In genomic region chr16:23890151-23890550, GRCm38 (mm10) we compare ENCODE assay signal across 10 mouse cellular contexts. TPM values are rescaled to one million over a fixed set of nuclear protein-coding genes. Genes with fewer than 3 reads are reported as not detected.
DNase-seq lines count a peak whose midpoint lies in the region; ATAC-seq and TF ChIP-seq lines count a peak whose summit lies in the region.
"Had no signal": no experiment of that assay in that cellular context is flagged by ENCODE, and none has a peak within 500 bp of the region (broad histone marks: within the 10 kb centered on the region; RNA-seq: fewer than 3 reads in every experiment).

No protein-coding gene starts in this region.

- H3K27me3 ChIP-seq in kidney, postnatal 0 days (ENCODE audit: insufficient read depth, low read length): peaks cover 11% of the 10 kb centered on the region
- peaks cover 9% of the 10 kb centered on the region for H3K27me3 ChIP-seq in hindbrain, embryonic 11.5 days (ENCODE audit: control insufficient read depth, insufficient read depth, low read length)
- H3K27me3 ChIP-seq in midbrain, embryonic 16.5 days (ENCODE audit: control insufficient read depth, insufficient read depth, low read depth, low read length): peaks cover 17% of the 10 kb centered on the region
- H3K27me3 ChIP-seq in heart, embryonic 12.5 days (replicated peaks): peaks cover 43% of the 10 kb centered on the region

- no peak overlapping the region for H3K4me3 ChIP-seq in kidney, postnatal 0 days (replicated peaks; ENCODE audit: low read depth, low read length)
- H3K4me3 ChIP-seq in hindbrain, embryonic 11.5 days (ENCODE audit: low read depth, low read length): peak overlapping the region; percentile 20
- H3K4me3 ChIP-seq in midbrain, embryonic 16.5 days (ENCODE audit: low read depth, low read length): peak overlapping the region; percentile 38
- H3K4me3 ChIP-seq in heart, embryonic 12.5 days: no peak overlapping the region

- 11% methylated on average over 9 of the region's 9 CpGs for WGBS in kidney, postnatal 0 days
- 9% methylated on average over 9 of the region's 9 CpGs for WGBS in hindbrain, embryonic 11.5 days
- 8% methylated on average over 9 of the region's 9 CpGs for WGBS in midbrain, embryonic 16.5 days
- 6% methylated on average over 9 of the region's 9 CpGs for WGBS in heart, embryonic 12.5 days

- ATAC-seq in kidney, postnatal 0 days (replicated peaks; ENCODE audit: low FRiP score, low read depth): no peak
- no peak for ATAC-seq in hindbrain, embryonic 11.5 days (ENCODE audit: low FRiP score)
- ATAC-seq in midbrain, embryonic 16.5 days: no peak
- no peak for ATAC-seq in heart, embryonic 12.5 days (ENCODE audit: insufficient number of reproducible peaks, low FRiP score)
- no peak for ATAC-seq in CD4-positive, CD25-positive, alpha-beta regulatory T cell, adult 4 months

- DNase-seq in kidney, postnatal 0 days (ENCODE audit: low spot score): peak; percentile 66
- DNase-seq in kidney, postnatal 25 days: no peak
- DNase-seq in adrenal gland, postnatal 36 days: peak; percentile 48 to 57
- peak; percentile 29 for DNase-seq in hindbrain, embryonic 11.5 days (ENCODE audit: low spot score)
- no peak for DNase-seq in layer of hippocampus, postnatal 10 days (ENCODE audit: low spot score in 2 of 2)

- H3K9me3 ChIP-seq in kidney, postnatal 0 days (replicated peaks; ENCODE audit: low read length): no peaks in the 10 kb centered on the region
- H3K9me3 ChIP-seq in hindbrain, embryonic 11.5 days (ENCODE audit: control insufficient read depth, low read length): no peaks in the 10 kb centered on the region
- no peaks in the 10 kb centered on the region for H3K9me3 ChIP-seq in midbrain, embryonic 16.5 days (replicated peaks; ENCODE audit: control insufficient read depth, low read length, poor library complexity, severe bottlenecking)
- H3K9me3 ChIP-seq in heart, embryonic 12.5 days (replicated peaks): no peaks in the 10 kb centered on the region

- H3K36me3 ChIP-seq in kidney, postnatal 0 days (ENCODE audit: insufficient read depth, low read length): no peaks in the 10 kb centered on the region
- no peaks in the 10 kb centered on the region for H3K36me3 ChIP-seq in hindbrain, embryonic 11.5 days (ENCODE audit: control insufficient read depth, insufficient read depth, low read length)
- H3K36me3 ChIP-seq in midbrain, embryonic 16.5 days (ENCODE audit: control insufficient read depth, insufficient read depth, low read length): no peaks in the 10 kb centered on the region
- no peaks in the 10 kb centered on the region for H3K36me3 ChIP-seq in heart, embryonic 12.5 days

- no peak overlapping the region for H3K27ac ChIP-seq in kidney, postnatal 0 days
- no peak overlapping the region for H3K27ac ChIP-seq in hindbrain, embryonic 11.5 days (ENCODE audit: low read depth, low read length)
- peak overlapping the region; percentile 54; the same call in 1 of the 2 replicates for H3K27ac ChIP-seq in midbrain, embryonic 16.5 days (ENCODE audit: low read length)
- H3K27ac ChIP-seq in heart, embryonic 12.5 days (ENCODE audit: poor library complexity, severe bottlenecking): no peak overlapping the region

- no peaks in the 10 kb centered on the region for H3K4me1 ChIP-seq in kidney, postnatal 0 days (replicated peaks; ENCODE audit: insufficient read depth, low read length)
- peaks cover 3% of the 10 kb centered on the region; the same call in 1 of the 2 replicates for H3K4me1 ChIP-seq in hindbrain, embryonic 11.5 days (replicated peaks; ENCODE audit: control insufficient read depth, insufficient read depth, low read length)
- 0 out of 2 replicates have a peak, but pooled peaks cover 7% of the 10 kb centered on the region for H3K4me1 ChIP-seq in midbrain, embryonic 16.5 days (ENCODE audit: control insufficient read depth, insufficient read depth, low read length)
- H3K4me1 ChIP-seq in heart, embryonic 12.5 days (replicated peaks): no peaks in the 10 kb centered on the region

- TF ChIP-seq CTCF in kidney, postnatal 0 days (IDR thresholded peaks at IDR 0.05; ENCODE audit: low read depth): no peak

- H3K9ac ChIP-seq in kidney, postnatal 0 days (ENCODE audit: low read depth, low read length): no peak overlapping the region
- no peak overlapping the region for H3K9ac ChIP-seq in hindbrain, embryonic 11.5 days (ENCODE audit: low read depth, low read length)
- peak overlapping the region; percentile 52; the same call in 1 of the 2 replicates for H3K9ac ChIP-seq in midbrain, embryonic 16.5 days (ENCODE audit: low read depth, low read length)
- no peak overlapping the region for H3K9ac ChIP-seq in heart, embryonic 12.5 days

- no peak overlapping the region for H3K4me2 ChIP-seq in kidney, postnatal 0 days (ENCODE audit: low read length)
- peak overlapping the region; percentile 39 for H3K4me2 ChIP-seq in hindbrain, embryonic 11.5 days (replicated peaks; ENCODE audit: low read depth, low read length)
- H3K4me2 ChIP-seq in midbrain, embryonic 16.5 days (ENCODE audit: low read length): peak overlapping the region; percentile 61
- no peak overlapping the region for H3K4me2 ChIP-seq in heart, embryonic 12.5 days

RNA-seq across cellular contexts. Expression of gene Sst, which starts 0.6 kb away (rescaled TPM):
- polyA plus RNA-seq in kidney, postnatal 0 days (2015; fragmentation: Nextera tagmentation; extraction: Ambion mirVana): not detected in 2 replicates
- total RNA-seq in adrenal gland, postnatal 36 days (2021): not detected
- polyA plus RNA-seq in hindbrain, embryonic 11.5 days (2014; fragmentation: Nextera tagmentation; extraction: Ambion mirVana): 74.9 and 98.9 TPM in 2 replicates
- polyA plus RNA-seq in midbrain, embryonic 16.5 days (2015; fragmentation: Nextera tagmentation; extraction: Ambion mirVana): 271 and 344 TPM in 2 replicates
- 100 to 1,000 TPM; 463 to 487 TPM for total RNA-seq in layer of hippocampus, postnatal 10 days (2021)
- polyA plus RNA-seq in heart, embryonic 12.5 days (2016; fragmentation: Nextera tagmentation; extraction: Ambion mirVana): 0.26 TPM in 1 of 2 replicates, not detected in the other
- polyA plus RNA-seq in CD4-positive, CD25-positive, alpha-beta regulatory T cell, adult 4 months (2017; shearing (Covaris generic)): not detected
- total RNA-seq: gastrocnemius, adult 18-20 months had no signal
- polyA plus RNA-seq: lung, embryonic 16.5 days had no signal

RNA-seq across cellular contexts. Expression of gene Rtp2, which starts 42.0 kb away (rescaled TPM):
- not detected in 2 replicates for polyA plus RNA-seq in kidney, postnatal 0 days (2015; fragmentation: Nextera tagmentation; extraction: Ambion mirVana)
- total RNA-seq in adrenal gland, postnatal 36 days (2021): not detected
- not detected in 2 replicates for polyA plus RNA-seq in hindbrain, embryonic 11.5 days (2014; fragmentation: Nextera tagmentation; extraction: Ambion mirVana)
- polyA plus RNA-seq in midbrain, embryonic 16.5 days (2015; fragmentation: Nextera tagmentation; extraction: Ambion mirVana): 0.11 and 0.34 TPM in 2 replicates
- total RNA-seq in layer of hippocampus, postnatal 10 days (2021): 1 to 10 TPM in 1 of 2 experiments, under 1 TPM in 1; 0.82 to 1.1 TPM
- not detected in 2 replicates for polyA plus RNA-seq in heart, embryonic 12.5 days (2016; fragmentation: Nextera tagmentation; extraction: Ambion mirVana)
- polyA plus RNA-seq in CD4-positive, CD25-positive, alpha-beta regulatory T cell, adult 4 months (2017; shearing (Covaris generic)): under 1 TPM; 0.13 to 0.33 TPM
- total RNA-seq: gastrocnemius, adult 18-20 months had no signal
- polyA plus RNA-seq: lung, embryonic 16.5 days had no signal

Comparison
In these comparisons a context has a peak if more than half of its experiments do, and no peak if none do; other contexts are left out.
1. DNase-seq: peak in kidney, postnatal 0 days (single experiment), adrenal gland, postnatal 36 days (2 of 2) and hindbrain, embryonic 11.5 days (single experiment); none in kidney, postnatal 25 days (0 of 2) and layer of hippocampus, postnatal 10 days (0 of 2).
2. H3K4me2 ChIP-seq: peak in hindbrain, embryonic 11.5 days (single experiment) and midbrain, embryonic 16.5 days (single experiment); none in kidney, postnatal 0 days (single experiment) and heart, embryonic 12.5 days (single experiment).
3. H3K4me3 ChIP-seq: peak in hindbrain, embryonic 11.5 days (single experiment) and midbrain, embryonic 16.5 days (single experiment); none in kidney, postnatal 0 days (single experiment) and heart, embryonic 12.5 days (single experiment).
4. RNA of gene Sst, which starts 0.6 kb away (polyA plus RNA-seq): 271 to 344 TPM in midbrain, embryonic 16.5 days and 74.9 to 98.9 TPM in hindbrain, embryonic 11.5 days; 0.26 TPM in heart, embryonic 12.5 days, not detected in kidney, postnatal 0 days and not detected in CD4-positive, CD25-positive, alpha-beta regulatory T cell, adult 4 months; every median in the first group is over 10 times any median in the second.